Mouse (Mus musculus): Measurements from ENCODE around the gene Sez6l.

The Sez6l gene

DNA sequence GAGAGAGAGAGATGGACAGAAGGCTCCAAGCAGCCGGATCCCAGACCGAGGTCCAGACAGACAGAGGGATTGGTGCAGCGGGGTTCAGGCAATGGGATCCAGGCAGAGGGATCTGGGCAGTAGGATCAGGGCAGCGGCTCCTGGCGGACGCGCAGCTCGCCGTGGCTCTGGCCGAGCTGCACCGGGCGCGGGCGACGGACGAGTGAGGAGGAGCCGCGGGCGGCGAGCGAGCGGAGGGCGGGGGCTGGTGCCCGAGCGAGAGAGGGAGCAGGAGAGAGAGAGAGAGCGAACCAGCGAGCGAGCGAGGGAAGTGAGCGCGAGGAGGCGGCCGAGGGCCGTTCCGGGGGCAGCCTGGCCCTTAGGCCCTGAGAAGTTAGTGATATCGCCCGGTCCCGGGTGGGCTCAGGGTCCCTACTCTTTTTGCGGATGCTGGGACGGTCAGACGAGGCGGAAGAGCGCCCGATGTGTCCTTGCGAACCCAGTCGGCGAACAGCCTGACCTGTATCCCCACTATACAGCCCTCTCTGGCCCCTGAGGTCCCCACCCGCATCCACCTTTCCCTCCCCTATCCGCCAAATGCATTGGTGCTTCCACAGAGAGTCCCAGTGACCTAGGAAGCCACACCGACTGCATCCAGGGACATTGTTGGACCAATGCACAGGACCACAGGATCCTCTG is at the start of gene Sez6l:
Gene Sez6l, minus strand, starts transcription at position 193 of the 678 bp plus-strand sequence.
- DNase-seq (ENCODE audit: low spot score in 2 of 2) = peak in 1 of 2 experiments; percentile 11

DNA sequence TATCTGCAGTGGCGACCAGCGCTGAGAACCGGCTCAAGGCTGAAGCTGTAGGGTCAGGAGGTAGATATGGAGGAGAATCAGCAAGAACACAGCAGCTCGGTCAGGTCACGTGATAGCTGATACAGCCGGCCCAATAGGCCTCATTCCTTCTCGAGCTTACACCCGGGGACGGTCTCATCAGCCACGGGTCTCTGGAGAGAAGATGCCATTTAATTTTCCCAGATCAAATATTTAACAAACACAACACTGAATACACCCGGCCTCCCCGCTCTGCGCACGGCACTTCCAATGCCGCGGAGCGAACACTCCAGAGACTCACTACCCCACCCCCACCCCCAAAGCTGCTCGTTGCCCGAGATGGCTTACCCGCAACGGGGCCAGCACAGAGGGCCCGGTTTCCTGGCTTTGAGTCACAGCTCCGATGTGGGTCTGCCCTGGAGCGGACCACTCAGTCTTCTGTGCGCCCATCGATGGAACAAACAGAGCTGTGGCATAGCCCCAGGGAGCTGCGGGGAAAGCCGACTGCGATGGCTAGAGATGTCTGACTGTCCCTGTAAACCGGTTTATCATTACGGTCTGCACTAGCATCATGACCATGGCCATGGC is 48.7 kb upstream of the Sez6l start:
- DNase-seq (ENCODE audit: low spot score in 2 of 2) = no peak

DNA sequence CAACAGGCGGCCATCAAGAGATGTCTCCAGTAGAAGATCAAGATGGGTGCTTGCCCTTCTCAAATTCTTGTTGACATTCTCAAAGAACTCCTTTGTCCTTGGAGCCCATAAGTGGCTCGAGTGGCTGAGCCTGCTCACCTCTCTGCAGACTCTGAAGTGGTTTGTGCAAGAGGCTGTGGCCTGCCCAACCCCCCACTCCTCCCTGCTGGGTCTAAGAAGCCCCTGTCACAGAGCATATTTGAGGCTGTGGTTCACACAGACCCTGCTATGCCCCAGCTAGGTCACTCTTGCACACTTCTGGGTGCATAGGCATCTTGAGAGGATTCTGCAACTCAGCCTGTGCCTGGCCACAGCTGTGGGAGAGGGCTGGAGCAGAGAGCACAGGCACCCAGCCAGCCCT is 46.0 kb upstream of the Sez6l start:
- DNase-seq (ENCODE audit: low spot score in 2 of 2) = no peak

DNA sequence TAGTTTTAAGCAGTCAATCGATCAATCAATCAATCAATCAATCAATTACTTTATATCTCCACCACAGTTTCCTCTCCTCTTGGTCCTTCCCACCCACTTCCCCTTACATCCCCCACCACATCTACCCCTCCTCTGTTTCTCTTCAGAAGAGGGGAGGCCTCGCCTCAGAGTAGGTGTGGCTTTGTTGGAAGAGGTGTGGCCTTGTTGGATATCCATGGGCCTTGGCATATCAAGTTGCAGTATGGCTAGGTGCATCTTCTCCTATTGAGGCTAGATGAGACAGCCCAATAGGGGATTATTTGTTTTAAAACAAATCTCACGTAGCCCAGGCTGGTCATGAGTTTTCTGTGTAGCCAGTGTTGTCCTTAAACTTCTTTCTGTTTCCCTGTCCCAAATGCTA is 43.3 kb upstream of the Sez6l start:
- DNase-seq (ENCODE audit: low spot score in 2 of 2) = no peak

DNA sequence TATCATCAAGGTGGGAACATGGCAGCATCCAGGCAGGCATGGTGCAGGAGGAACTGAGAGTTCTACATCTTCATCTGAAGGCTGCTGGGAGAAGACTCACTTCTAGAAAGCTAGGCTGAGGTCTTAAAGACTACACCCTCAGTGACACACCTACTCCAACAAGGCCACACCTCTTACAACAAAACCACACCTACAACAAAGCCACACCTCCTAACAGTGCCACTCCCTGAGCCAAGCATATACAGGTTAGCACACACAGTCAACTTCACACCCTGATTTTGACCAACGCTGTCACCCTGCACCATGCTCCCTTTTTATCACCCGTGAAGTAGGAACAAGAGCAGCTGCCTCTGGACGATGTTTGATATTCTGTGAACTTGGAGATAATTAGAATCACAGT is 42.4 kb upstream of the Sez6l start:
- DNase-seq (ENCODE audit: low spot score in 2 of 2) = no peak

DNA sequence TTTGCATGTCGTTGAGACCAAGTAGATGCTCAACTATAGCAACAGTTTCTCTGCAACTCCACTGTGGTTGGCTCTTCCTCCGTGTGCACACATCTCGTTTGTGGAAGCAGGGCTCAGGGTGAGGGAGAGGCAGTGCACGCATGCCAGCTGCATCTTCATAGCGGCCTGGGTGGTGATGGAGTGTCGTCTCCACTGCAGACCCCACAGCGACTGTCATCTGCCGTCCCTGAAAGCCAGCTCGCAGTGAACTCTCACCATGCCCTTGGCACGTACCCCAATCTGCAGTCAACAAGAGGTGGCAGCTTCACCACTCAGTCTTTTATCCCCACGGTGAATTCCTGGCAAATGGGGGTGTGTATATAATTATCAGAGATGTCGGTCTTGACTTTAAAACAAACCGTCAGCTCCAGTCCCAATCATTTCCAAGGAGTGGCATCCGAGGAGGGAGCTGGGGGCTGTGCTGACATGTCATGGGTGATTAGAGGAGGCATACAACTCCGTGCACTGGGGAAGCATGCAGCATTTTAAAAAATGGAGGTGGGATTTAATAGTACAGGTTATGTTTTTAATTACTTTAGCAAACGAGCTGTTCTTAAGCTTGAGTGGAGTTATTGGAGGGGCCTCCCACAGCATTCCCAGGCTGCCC is 40.7 kb upstream of the Sez6l start:
- DNase-seq (ENCODE audit: low spot score in 2 of 2) = no peak

DNA sequence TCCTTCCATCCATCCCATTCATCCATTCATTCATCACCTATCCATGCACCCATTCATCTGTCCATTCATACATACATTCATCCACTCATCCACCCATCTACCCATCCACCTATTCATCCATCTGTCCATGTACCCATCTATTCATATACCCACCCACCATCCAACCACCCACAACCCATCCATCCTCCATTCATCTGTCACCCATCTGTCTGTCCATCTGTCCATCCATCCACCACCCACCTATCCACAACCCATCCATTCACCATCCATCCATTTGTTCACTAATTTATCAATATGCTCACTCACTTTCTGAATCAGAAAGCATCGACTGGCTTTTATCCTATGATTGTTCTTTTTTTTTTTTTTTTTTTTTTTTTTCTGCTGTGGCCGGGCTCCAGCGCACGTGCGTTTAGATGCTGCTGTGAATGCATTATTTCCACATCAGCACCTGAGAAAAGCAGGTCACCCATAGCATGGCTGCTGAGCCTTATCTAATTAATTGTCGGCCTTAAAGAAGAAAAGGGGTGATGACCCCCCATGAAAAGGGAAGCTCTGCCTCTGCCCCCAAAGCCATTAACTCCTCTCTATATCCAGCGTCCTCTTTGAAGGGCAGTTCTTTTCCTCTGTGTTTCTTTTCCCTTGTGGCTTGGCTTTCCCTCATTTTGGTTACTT is 39.1 kb upstream of the Sez6l start:
- DNase-seq (ENCODE audit: low spot score in 2 of 2) = no peak

DNA sequence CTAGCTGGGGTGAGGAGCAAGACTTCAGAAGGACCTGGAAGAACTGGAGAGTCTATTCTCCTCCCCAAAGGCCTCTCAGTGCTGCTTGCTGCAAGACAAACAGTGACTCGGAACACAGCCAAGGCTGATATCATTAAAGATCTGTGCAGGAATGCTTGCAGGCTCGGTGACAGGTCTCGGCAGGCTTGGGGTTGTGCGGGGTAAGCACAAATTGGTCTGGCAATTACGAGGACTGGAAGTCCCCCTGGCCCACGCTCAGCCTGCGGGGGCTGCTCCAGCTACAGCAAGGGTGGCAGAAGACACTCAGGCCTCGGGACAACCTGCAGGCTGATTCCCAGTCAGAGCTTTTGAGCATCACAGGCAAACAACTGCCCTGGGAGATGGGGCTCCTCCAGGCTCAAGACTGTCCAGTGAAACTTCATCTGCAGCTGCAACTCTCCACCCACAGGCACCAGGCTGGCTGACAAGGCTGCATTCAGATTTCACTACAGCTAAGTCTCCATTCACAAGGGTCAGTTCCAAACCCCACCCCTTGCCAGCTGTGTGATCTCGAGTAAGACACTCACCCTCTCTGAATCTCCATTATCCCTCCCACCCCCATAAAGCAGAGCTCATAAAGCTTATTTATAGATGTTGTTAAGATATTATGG is 31.0 kb upstream of the Sez6l start:
- peak; percentile 53 to 72 for DNase-seq (ENCODE audit: low spot score in 2 of 2)

DNA sequence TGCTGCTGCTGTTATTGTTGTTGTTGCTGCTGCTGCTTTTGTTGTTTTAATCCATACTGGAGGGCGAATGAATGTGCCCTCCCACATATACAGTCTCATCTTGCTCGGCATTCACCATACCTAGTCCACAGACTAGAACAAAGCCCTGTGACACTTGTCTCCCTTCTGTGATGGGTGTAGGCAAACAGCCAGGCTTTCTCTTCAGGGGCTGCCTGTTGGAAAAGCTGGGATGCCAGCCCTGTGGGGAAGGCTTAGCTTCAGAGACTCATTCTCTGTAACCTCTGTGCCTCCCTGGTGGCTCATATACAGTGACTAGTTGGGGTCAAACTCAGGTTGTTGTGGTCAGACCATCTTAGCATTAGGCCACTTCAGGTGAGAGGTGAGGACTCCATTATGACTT is 30.1 kb upstream of the Sez6l start:
- DNase-seq (ENCODE audit: low spot score in 2 of 2) = no peak

DNA sequence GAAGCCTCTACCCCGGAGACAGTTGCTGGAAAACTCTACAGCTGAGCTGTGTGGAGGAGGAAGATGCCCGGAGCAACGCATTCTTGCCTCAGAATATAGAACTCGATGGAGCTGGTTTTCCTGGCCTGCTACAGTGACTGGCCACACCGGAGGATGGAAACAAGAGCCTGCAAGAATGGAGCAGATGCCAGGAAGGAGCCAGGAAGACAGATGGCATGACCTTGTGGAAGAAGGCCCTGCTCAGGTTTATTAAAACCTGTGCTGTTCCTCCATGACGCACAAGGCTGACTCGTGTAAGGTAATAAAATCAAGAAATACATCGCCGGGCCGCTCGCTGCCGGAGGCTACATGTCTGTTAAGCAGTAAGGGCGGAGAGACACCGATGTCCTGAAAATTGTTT is 28.4 kb upstream of the Sez6l start:
- DNase-seq (ENCODE audit: low spot score in 2 of 2) = no peak

DNA sequence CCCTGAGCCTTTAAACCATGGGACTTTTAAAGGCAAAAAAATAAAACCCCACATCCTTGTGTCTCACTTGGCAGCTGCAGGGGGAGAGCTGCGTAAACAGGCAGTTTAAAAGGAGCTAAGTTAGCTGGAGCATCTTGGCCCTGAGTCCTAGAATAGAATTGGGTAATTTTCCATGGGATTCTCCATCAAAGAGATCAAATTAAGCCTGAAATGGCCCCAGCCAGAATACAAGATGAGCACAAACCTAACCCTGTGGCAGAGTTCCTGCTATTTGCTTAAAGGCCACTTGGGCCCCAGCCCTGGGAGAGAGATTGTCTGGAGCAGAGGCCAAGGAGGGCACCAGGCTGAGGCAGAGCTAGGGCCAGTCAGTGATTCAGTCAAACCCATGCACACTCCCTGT is 27.3 kb upstream of the Sez6l start:
- DNase-seq (ENCODE audit: low spot score in 2 of 2) = no peak

DNA sequence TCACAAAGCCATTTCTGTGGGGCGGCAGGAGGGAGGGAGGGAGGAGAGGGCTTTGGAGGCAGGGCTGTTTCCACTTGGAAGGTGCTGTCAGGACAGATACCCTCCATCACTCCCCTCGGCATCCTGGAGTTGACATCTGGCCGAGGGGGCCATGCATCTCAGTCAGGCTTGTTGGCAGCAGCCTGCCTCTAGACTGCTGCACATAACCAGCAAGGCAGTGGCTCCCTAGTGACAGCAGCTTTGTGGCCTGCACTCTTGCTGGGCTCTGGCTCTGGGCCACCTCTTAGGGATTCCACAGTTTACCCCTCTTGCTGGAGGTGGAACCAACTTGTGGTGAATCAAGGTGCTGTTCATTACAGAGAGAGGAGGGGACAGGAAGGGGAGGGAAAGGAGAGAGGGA is 26.6 kb upstream of the Sez6l start:
- DNase-seq (ENCODE audit: low spot score in 2 of 2) = no peak

DNA sequence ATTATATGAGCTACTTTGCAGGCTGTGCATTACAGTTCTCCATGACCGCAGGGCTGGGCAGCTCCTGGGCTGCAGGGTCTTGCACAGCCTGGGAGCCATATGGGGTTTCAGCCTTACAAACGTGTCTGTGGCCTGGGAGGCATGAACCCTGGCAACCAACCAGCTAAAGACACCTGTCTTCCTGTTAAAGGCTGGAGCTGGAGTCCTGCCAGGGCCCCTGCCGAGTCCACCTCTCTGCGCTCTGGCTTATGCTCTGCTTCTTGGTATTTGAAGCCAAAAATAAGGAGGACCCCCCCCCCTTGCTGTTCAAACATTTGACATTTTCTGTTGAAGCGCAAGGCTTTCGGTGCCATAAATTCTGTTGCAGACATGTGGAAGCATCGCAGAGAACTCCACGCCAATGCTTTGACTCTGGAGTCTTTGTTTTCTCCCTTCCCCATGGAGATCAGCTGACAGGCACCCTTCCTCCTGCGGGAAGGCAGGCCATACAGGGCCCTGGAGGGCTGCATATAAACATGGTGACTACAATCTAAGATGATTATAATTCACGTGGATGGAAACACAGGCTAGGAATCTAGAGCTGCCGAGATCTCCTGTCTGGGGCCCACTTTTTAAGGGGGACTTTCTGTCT is 23.4 kb upstream of the Sez6l start:
- DNase-seq (ENCODE audit: low spot score in 2 of 2) = no peak

DNA sequence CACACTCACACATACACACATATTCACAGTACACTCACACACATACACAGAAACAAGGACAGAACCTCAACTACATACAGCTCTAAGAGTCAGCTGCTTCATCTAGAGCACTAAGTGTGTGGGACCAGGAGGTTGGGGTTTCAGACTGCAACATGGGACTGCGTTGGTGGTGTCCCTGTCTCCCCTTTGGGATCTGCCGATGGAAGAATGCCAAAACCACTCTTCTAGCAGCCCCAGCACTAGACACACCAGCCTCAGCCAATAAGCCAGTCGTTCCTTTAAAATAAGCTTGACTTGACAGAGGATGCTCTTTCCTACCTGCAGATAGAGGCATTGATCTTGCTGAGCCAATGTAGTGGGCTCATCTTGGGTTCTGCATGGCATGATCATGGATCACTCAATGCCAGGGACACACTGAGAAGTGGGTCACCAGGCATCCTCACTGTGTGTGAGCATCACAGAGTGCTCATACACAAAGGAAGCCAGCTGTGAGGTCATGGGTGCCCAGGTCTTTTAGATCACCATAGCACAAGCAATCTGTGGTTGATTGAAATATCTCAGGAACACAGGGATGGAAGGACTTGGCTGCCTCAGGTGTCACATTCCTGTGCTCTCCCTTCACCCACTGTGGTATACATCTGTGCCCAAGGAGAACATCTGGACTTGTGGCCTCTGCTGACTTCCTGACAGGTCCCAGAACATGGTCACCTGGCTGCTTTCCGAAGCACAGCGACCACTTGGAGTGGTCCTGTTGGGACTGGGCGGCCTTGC is 22.7 kb upstream of the Sez6l start:
- no peak for DNase-seq (ENCODE audit: low spot score in 2 of 2)

DNA sequence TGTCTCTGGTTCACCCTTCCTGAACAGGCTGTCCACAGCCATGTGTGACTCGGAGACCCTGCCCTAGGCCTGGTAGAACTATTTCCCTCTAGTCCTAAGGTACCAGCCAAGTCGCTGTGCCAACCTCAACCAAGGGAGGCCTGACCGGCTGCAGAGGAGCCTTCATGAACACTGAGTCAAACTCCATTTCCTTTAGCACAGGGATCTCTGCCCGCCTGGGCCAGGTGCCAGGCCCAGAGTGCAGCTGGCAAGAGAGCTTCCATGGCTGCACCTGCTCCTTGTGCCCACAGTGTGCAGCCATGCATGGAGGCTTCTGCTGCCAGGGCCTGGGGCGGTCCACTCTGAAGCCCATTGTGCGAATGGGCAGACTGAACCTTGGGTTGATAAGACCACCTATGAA is 20.9 kb upstream of the Sez6l start:
- DNase-seq (ENCODE audit: low spot score in 2 of 2) = no peak

DNA sequence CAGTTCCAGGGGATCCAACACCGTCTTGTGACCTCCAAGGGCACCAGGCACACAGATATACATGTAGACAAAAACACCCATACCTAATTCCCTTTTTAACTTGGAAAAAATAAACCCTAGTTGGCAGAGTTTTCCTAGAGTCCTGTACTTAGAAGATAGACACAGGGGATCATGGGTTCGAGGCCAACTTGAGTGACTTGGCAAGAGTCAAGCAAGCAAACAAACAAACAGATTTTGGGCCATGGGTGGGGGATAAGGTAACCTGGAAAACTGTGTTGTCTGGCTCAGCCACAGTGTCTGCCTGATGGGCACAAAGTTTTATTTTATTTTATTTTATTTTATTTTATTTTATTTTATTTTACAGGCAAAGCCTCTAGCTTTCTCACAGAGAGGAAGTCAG is 20.3 kb upstream of the Sez6l start:
- no peak for DNase-seq (ENCODE audit: low spot score in 2 of 2)

DNA sequence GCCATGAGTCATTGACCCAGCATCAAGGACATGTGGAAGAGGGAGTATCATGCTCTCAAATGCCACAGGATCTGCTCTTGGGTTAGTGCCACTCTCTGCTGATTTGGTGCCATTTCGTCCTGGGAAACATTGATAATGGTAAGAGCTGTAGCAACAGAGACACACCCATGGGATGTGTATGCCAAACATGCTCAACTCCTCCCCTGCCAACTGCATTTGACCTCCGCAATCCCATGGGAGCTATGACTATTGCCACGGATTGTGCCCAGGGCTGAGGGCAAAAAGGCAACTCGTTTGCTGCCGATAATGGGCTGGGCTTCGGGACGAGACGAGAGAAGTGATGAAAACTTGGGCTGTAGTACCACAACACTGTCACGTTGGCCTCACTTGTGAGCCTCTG is 19.7 kb upstream of the Sez6l start:
- no peak for DNase-seq (ENCODE audit: low spot score in 2 of 2)

DNA sequence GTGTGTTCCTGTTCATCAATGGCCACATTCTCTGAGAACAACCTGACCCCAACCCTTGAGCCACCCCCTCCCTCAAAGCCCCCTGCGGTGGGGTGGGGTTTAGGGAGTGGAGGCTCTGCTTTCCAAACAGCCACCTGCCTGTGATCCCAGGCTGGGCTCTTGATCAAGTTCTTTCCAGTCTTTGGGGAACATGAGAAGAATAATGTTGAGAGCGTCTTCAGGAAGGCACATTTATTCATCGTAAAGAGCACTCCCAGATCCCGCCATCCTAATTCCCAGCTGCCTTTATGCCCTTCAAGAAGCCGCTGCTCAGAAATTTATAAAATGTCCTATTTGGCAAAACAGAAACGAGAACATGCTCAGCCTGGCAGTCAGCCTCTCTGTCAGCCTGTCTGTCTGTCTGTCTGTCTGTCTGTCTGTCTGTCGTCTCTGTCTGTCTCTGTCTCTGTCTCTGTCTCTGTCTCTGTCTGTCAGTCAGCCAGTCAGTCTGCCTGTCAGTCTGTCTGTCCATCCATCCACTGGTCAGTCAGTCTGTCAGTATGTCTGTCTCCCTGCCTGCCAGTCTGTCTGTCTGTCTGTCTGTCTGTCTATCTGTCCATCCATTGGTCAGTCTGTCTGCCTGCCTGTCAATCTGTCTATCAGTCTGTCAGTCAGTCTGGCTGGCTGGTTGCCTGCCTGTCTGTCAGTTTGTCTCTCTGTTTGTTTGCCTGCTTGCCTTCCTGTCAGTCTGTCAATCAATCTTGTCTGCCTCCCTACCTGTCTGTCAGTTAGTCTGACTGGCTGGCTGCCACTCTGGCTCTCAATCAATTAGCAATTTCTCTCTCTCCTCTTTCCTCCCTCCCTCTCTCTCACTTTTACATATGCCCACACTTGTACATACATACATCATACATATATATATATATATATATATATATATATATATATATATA is 19.0 kb upstream of the Sez6l start:
- DNase-seq (ENCODE audit: low spot score in 2 of 2) = no peak

DNA sequence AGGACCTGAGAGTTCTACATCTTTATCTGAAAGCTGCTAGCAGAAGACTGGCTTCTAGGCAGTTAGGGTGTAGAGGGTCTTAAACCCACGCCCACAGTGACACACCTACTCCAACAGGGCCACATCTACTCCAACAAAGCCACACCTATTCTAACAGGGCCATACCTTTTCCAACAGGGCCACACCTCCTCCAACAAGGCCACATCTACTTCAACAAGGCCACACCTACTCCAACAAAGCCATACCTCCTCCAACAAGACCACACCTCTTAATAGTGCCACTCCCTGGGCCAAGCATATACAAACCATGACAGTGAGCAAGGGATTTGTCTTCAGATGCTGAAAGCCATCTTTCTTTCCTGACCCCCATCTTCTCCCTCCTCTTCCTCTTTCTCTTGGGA is 14.7 kb upstream of the Sez6l start:
- DNase-seq (ENCODE audit: low spot score in 2 of 2) = no peak

DNA sequence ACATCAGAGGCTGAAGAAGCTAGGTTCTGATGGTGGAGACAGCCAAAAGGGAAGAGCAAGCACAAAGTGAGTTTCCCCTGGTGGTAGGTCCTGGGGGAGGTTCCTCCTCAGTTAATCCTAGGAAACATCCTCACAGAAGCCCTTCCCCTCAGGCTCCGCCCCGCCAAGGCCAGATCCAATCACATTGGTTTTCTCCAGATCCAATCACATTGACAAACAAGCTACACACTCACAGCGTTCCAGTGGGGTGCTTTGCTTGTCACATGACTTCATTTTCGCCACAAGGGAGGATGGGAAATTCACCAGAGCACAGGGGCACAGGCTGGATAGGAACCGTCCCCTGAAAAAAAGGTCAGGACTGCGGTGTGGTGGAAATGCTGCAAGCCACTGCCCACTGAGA is 9.1 kb upstream of the Sez6l start:
- no peak for DNase-seq (ENCODE audit: low spot score in 2 of 2)
